Mouse (Mus musculus): ENCODE measurements around the gene Kif14. TPM values are rescaled to one million over a fixed set of nuclear protein-coding genes. Genes with fewer than 3 reads are reported as not detected.

Gene Kif14
- polyA plus RNA-seq, 1 experiment: 0.50 TPM

DNA sequence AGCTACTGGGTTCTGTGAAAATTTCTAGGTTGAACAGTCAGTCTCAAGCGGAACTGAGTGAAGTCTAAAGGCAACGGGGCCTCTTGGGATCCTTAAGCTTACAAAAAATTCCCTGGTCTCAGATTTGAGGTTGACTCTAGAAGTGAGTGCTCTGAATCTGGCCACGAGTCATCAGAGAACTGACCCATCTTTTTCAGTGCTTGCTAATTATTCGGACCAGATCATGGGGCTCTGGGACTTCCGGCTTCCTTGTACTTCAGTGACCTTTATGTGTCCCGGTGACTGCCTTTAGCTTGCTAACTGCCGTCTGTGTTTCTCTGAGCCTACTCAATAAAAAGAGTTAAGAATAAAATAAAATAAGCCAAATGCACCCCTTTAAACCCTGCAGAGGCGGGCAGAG lies 103.1 kb downstream of the Kif14 start:
- DNase-seq (ENCODE audit: low read depth in 1 of 2, low spot score in 2 of 2): no peak
- no peaks in the 10 kb centered on the region for H3K27me3 ChIP-seq (ENCODE audit: control insufficient read depth, insufficient read depth, low read length)
- H3K27ac ChIP-seq (ENCODE audit: insufficient read depth, low read length): no peak overlapping the region
- TF ChIP-seq POLR2A (IDR thresholded peaks at IDR 0.05; ENCODE audit: low read depth, low read length): no peak
- no peak for TF ChIP-seq CTCF (IDR thresholded peaks at IDR 0.05; ENCODE audit: extremely low read depth, insufficient read depth, insufficient read length, insufficient replicate concordance)
- no peaks in the 10 kb centered on the region for H3K36me3 ChIP-seq (ENCODE audit: control insufficient read depth, insufficient read depth, low read length)
- H3K4me1 ChIP-seq (ENCODE audit: control insufficient read depth, insufficient read depth, insufficient read length): no peaks in the 10 kb centered on the region
- WGBS: 91% methylated on average over 8 of the region's 8 CpGs
- no peak overlapping the region for H3K4me3 ChIP-seq (ENCODE audit: extremely low read depth, insufficient read depth, insufficient read length)

DNA sequence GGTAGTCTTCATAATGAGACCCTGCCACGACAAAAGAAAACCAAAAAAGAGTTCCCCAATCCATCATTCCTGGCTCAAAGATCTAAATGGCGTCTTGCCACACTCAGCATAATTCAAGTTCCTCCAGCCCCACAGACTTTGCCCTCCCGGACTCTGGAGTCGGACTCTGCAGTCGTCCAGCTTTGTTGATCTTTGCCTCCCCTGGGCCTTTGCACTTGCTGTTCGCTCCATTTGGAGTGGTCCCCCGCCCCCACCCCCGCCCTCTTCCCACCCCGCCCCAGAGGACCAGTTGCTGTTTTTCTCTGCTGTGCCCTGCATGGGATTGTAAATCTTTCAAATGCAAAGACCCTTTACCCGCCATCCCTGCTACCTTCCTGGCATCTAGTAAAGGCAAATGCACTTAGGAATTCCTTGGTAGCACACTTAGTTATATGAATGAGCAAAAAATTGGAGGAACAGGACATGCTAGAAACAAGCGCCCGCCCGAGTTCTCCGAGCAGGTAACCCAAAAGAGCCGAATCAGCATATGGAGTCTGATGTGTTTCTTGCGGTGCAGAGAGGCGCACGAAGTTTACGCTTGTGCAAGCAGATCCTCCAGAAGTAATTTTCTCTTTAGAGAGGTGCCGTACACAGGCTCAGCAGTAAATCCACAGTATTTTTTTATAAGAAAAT lies 103.6 kb downstream of the Kif14 start:
- Histone ChIP-seq H3K4me3 (ENCODE audit: extremely low read depth, insufficient read depth, insufficient read length) (no peak overlapping the region), H3K27ac (ENCODE audit: insufficient read depth, low read length) (no peak overlapping the region), H3K27me3 (ENCODE audit: control insufficient read depth, insufficient read depth, low read length) (no peaks in the 10 kb centered on the region), H3K36me3 (ENCODE audit: control insufficient read depth, insufficient read depth, low read length) (no peaks in the 10 kb centered on the region), H3K4me1 (ENCODE audit: control insufficient read depth, insufficient read depth, insufficient read length) (no peaks in the 10 kb centered on the region)
- DNase-seq (ENCODE audit: low read depth in 1 of 2, low spot score in 2 of 2): no peak
- WGBS: 70% methylated on average over 20 of the region's 20 CpGs
- no peak for TF ChIP-seq CTCF (IDR thresholded peaks at IDR 0.05; ENCODE audit: extremely low read depth, insufficient read depth, insufficient read length, insufficient replicate concordance)
- no peak for TF ChIP-seq POLR2A (IDR thresholded peaks at IDR 0.05; ENCODE audit: low read depth, low read length)

DNA sequence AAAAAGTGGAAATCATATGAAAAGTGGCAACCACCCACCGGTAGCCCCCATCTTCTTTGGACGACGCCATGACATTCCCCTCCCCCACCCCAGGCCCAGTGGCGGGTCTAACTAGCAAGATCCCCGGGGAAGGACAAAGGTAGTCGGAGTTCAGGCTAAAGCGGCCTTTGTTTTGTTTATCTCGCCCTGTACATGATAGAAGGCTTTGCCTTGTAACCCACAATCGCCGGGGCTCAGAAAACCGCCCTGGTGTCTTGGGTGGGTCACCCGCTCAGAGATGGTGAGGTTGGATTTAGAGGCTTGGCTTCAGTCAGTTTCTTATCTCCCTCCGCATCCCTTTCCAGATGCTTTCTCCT lies 104.1 kb downstream of the Kif14 start:
- Histone ChIP-seq H3K27me3 (ENCODE audit: control insufficient read depth, insufficient read depth, low read length) (no peaks in the 10 kb centered on the region), H3K27ac (ENCODE audit: insufficient read depth, low read length) (no peak overlapping the region), H3K4me3 (ENCODE audit: extremely low read depth, insufficient read depth, insufficient read length) (no peak overlapping the region), H3K4me1 (ENCODE audit: control insufficient read depth, insufficient read depth, insufficient read length) (no peaks in the 10 kb centered on the region), H3K36me3 (ENCODE audit: control insufficient read depth, insufficient read depth, low read length) (no peaks in the 10 kb centered on the region)
- DNase-seq (ENCODE audit: low read depth in 1 of 2, low spot score in 2 of 2): no peak
- 49% methylated on average over 13 of the region's 13 CpGs for WGBS
- TF ChIP-seq CTCF (IDR thresholded peaks at IDR 0.05; ENCODE audit: extremely low read depth, insufficient read depth, insufficient read length, insufficient replicate concordance) (no peak), POLR2A (IDR thresholded peaks at IDR 0.05; ENCODE audit: low read depth, low read length) (no peak)

DNA sequence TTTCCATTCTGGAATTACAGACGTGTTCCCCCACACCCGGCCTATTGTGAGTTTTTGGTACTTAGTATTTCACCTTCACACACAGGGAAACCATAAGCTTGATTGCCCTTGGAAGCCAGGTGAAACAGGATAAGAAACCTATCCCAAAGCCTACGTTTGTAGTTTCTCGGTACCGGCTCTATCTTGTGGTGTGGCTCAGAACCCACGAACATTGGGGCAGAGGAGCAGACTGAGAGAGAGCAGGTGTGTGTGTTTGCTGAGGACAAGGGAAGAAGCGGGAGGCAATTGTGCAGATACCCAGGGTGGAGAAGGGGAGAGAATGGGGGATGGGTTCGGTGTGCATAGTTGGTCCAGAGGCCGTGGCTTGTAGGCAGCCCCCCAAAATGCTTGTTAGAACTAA lies 104.8 kb downstream of the Kif14 start:
- Histone ChIP-seq H3K4me1 (ENCODE audit: control insufficient read depth, insufficient read depth, insufficient read length) (no peaks in the 10 kb centered on the region), H3K27ac (ENCODE audit: insufficient read depth, low read length) (no peak overlapping the region), H3K36me3 (ENCODE audit: control insufficient read depth, insufficient read depth, low read length) (no peaks in the 10 kb centered on the region), H3K4me3 (ENCODE audit: extremely low read depth, insufficient read depth, insufficient read length) (no peak overlapping the region), H3K27me3 (ENCODE audit: control insufficient read depth, insufficient read depth, low read length) (no peaks in the 10 kb centered on the region)
- no peak for TF ChIP-seq POLR2A (IDR thresholded peaks at IDR 0.05; ENCODE audit: low read depth, low read length)
- no peak for TF ChIP-seq CTCF (IDR thresholded peaks at IDR 0.05; ENCODE audit: extremely low read depth, insufficient read depth, insufficient read length, insufficient replicate concordance)
- 88% methylated on average over 9 of the region's 9 CpGs for WGBS
- DNase-seq (ENCODE audit: low read depth in 1 of 2, low spot score in 2 of 2): no peak

DNA sequence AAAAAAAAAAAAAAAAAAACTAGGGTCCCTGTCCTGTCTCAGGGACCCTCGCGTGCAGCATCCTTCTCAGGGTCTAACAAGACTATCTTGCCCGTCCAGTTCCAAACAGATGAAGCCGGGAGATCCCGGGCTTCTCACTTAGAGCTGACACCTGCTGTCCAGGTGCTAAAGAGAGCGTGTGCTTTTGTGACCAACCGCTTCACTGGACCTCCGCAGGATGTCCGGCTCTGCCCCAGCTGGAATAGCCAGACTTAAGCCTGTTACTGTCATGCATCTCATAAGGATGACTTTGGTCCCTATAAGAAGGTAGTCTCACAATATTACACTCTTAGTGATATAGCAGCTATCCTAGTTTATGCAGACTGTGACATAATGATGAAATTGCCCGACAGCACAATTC lies 105.4 kb downstream of the Kif14 start:
- H3K4me3 ChIP-seq (ENCODE audit: extremely low read depth, insufficient read depth, insufficient read length): no peak overlapping the region
- no peak for DNase-seq (ENCODE audit: low read depth in 1 of 2, low spot score in 2 of 2)
- H3K27ac ChIP-seq (ENCODE audit: insufficient read depth, low read length): no peak overlapping the region
- no peaks in the 10 kb centered on the region for H3K36me3 ChIP-seq (ENCODE audit: control insufficient read depth, insufficient read depth, low read length)
- no peaks in the 10 kb centered on the region for H3K4me1 ChIP-seq (ENCODE audit: control insufficient read depth, insufficient read depth, insufficient read length)
- H3K27me3 ChIP-seq (ENCODE audit: control insufficient read depth, insufficient read depth, low read length): no peaks in the 10 kb centered on the region
- no peak for TF ChIP-seq POLR2A (IDR thresholded peaks at IDR 0.05; ENCODE audit: low read depth, low read length)
- no peak for TF ChIP-seq CTCF (IDR thresholded peaks at IDR 0.05; ENCODE audit: extremely low read depth, insufficient read depth, insufficient read length, insufficient replicate concordance)
- 92% methylated on average over 10 of the region's 10 CpGs for WGBS

DNA sequence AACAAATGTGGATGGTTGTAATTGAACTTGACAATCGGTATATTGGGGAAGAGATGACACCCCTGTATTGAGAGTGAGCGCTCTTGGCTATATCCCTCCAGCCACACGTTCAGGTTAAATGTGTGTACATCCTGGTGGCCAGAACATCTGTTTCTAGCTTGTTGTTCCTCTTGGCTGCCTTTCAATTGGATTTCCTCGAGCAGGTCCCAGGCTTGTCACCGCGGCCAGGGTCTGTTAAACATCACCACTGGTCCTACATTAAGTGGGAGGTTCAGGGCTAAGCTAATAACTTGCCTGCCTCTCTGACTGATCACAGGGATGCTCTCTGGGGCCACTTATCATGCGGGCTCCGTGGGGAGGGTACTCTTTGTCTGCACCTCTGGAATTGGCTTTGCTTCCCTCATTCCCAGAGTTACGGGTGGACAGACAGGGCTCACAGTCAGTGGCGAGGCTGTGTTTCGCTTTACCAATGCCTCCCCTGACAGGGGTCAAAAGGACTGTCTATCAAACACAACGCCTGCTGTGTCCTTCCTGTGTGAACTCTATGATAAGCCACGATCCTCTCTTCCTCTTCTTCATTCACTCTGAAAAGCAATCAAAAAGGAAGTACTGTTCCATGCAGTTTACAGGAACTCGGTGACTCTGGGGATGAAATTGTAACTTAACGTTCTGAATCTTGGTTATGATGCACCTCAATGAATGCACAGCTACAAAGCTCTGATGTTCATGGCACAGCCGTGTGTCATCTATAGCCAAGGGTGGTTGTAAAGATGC lies 111.9 kb downstream of the Kif14 start:
- peaks cover 15% of the 10 kb centered on the region; the same call in 1 of the 2 replicates for H3K4me1 ChIP-seq (ENCODE audit: control insufficient read depth, insufficient read depth, insufficient read length)
- H3K4me3 ChIP-seq (ENCODE audit: extremely low read depth, insufficient read depth, insufficient read length): no peak overlapping the region
- TF ChIP-seq CTCF (IDR thresholded peaks at IDR 0.05; ENCODE audit: extremely low read depth, insufficient read depth, insufficient read length, insufficient replicate concordance) (no peak), POLR2A (IDR thresholded peaks at IDR 0.05; ENCODE audit: low read depth, low read length) (no peak)
- H3K36me3 ChIP-seq (ENCODE audit: control insufficient read depth, insufficient read depth, low read length): no peaks in the 10 kb centered on the region
- no peak overlapping the region for H3K27ac ChIP-seq (ENCODE audit: insufficient read depth, low read length)
- H3K27me3 ChIP-seq (ENCODE audit: control insufficient read depth, insufficient read depth, low read length): no peaks in the 10 kb centered on the region
- no peak for DNase-seq (ENCODE audit: low read depth in 1 of 2, low spot score in 2 of 2)
- 21% methylated on average over 16 of the region's 16 CpGs for WGBS

DNA sequence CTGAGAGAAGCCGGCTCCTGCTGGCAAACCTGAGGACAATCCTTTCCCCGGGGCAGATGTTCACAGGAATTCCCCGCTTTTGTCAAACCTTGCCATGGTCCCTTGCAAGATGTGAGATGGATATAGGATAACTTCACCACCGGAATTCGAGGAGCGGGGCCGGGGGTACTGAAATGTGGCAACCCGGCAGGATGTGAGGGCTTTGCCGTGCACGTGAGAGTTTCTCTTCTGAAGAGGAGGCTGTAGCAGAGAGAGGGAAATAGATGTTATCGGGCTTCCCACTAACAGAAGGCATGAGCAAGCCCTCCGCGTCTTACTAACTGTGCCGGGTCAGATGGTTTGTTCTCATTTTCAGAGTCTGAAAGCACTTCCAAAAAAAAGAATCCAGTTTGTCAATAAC lies 113.2 kb downstream of the Kif14 start:
- 0 out of 2 replicates have a peak overlapping the region, but pooled peaks have one; percentile 20 for H3K27ac ChIP-seq (ENCODE audit: insufficient read depth, low read length)
- 23% methylated on average over 14 of the region's 14 CpGs for WGBS
- H3K27me3 ChIP-seq (ENCODE audit: control insufficient read depth, insufficient read depth, low read length): no peaks in the 10 kb centered on the region
- peak overlapping the region; percentile 30; the same call in 1 of the 2 replicates for H3K4me3 ChIP-seq (ENCODE audit: extremely low read depth, insufficient read depth, insufficient read length)
- H3K36me3 ChIP-seq (ENCODE audit: control insufficient read depth, insufficient read depth, low read length): no peaks in the 10 kb centered on the region
- TF ChIP-seq CTCF (IDR thresholded peaks at IDR 0.05; ENCODE audit: extremely low read depth, insufficient read depth, insufficient read length, insufficient replicate concordance): no peak
- no peak for TF ChIP-seq POLR2A (IDR thresholded peaks at IDR 0.05; ENCODE audit: low read depth, low read length)
- H3K4me1 ChIP-seq (ENCODE audit: control insufficient read depth, insufficient read depth, insufficient read length): peaks cover 15% of the 10 kb centered on the region; the same call in 1 of the 2 replicates
- no peak for DNase-seq (ENCODE audit: low read depth in 1 of 2, low spot score in 2 of 2)

Measured in spleen, adult 2 months (tissue).